Mouse (Mus musculus) liver, adult 2 months (tissue): ENCODE results near the gene Pdzk1ip1. TPM values are rescaled to one million over a fixed set of nuclear protein-coding genes. Genes with fewer than 3 reads are reported as not detected.

ENCODE experiments used
- DNase-seq: peaks from one replicate; pipeline ENCODE4 v3.0.0-alpha.2; 2011; ENCODE audit warnings: low read depth, low spot score; ENCODE audit errors: extremely low read depth
- H3K27ac ChIP-seq: fragments of 200-500 bp; replicated peaks from 2 replicates; pipeline ENCODE4 v1.5.1; 2012; ENCODE audit warnings: low read depth, mild to moderate bottlenecking, control low read depth, inconsistent platforms, low read length; ENCODE audit not compliant: insufficient read depth
- H3K27me3 ChIP-seq: fragments of 200-500 bp; 2 replicates; pipeline ENCODE4 v1.6.1; 2012; ENCODE audit warnings: mild to moderate bottlenecking, moderate library complexity, low read length, inconsistent platforms; ENCODE audit not compliant: control insufficient read depth, insufficient read depth
- H3K36me3 ChIP-seq: fragments of 200-500 bp; 2 replicates; pipeline ENCODE4 v1.6.1; 2012; ENCODE audit warnings: low read length, inconsistent platforms; ENCODE audit not compliant: control insufficient read depth, insufficient read depth
- H3K4me1 ChIP-seq: fragments of 200-500 bp; 2 replicates; pipeline ENCODE4 v1.6.1; 2011; ENCODE audit warnings: low read length; ENCODE audit not compliant: control insufficient read depth, insufficient read depth
- H3K4me3 ChIP-seq: fragments of 200-500 bp; 2 replicates; pipeline ENCODE4 v1.5.1; 2011; ENCODE audit warnings: low read depth, mild to moderate bottlenecking, control low read depth, low read length, moderate library complexity; ENCODE audit not compliant: insufficient read depth
- H3K79me2 ChIP-seq: fragments of 200-500 bp; 2 replicates; pipeline ENCODE4 v1.6.1; 2012; ENCODE audit warnings: inconsistent platforms, mild to moderate bottlenecking, low read length, moderate library complexity; ENCODE audit not compliant: control insufficient read depth, insufficient read depth
- H3K9ac ChIP-seq: fragments of 200-500 bp; 2 replicates; pipeline ENCODE4 v1.6.1; 2012; ENCODE audit warnings: low read depth, mild to moderate bottlenecking, control low read depth, inconsistent platforms, low read length
- CTCF ChIP-seq: fragments of 200-500 bp; IDR thresholded peaks from 2 replicates; pipeline ENCODE4 v1.5.1; 2011; ENCODE audit warnings: low read depth, low read length, control low read depth
- POLR2A ChIP-seq: fragments of 200-500 bp; IDR thresholded peaks from 2 replicates; pipeline ENCODE4 v1.6.1; 2011; ENCODE audit warnings: low read length, control low read depth; ENCODE audit not compliant: insufficient read depth; ENCODE audit errors: extremely low read depth
- WGBS: fragments of 180-500 bp; shearing (Covaris S2); methylation state at CpG from one replicate; pipeline ENCODE4 v1.1.7; 2018; 5-methylcytosine and 5-hydroxymethylcytosine counted together
- polyA plus RNA-seq: library from polyadenylated mRNA; depleted of rRNA; stranded (reverse); fragments of >200 nt; gene quantifications from 2 replicates; pipeline ENCODE4 v1.2.3, GENCODE M21; 2012
- total RNA-seq: library from RNA; depleted of rRNA; stranded (reverse); fragments of >200 nt; gene quantifications from 2 replicates; pipeline ENCODE4 v1.2.3, GENCODE M21; 2014

Gene Pdzk1ip1
- total and polyA plus RNA-seq, 2 experiments, result 7.7 to 14.4 TPM

DNA sequence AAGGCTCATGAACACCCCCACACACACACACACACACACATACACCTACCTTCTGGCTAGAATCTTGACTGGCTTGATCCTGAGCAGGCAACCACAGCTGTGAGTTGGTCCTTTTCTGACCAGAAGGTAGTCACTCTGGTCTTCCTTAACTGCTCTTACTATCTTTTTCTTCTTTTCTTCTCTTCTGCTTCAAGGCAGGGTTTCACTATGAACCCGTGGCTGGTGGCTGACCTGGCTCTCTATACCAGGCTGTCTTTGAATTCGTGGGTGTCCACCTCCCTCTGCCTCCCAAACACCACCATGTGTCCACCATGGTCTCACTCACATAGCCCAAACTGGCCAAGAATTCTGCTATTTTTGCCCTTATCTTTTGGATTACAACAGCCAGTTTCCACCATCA lies 33.5 kb upstream of the Pdzk1ip1 start:
- DNase-seq, result no peak
- H3K27ac ChIP-seq, result no peak overlapping the region
- H3K79me2 ChIP-seq, result no peaks in the 10 kb centered on the region
- no peak for TF ChIP-seq CTCF
- TF ChIP-seq POLR2A, result no peak
- no peak overlapping the region for H3K9ac ChIP-seq
- H3K4me3 ChIP-seq, result no peak overlapping the region
- 36% methylated on average over 2 of the region's 2 CpGs for WGBS
- peaks cover 32% of the 10 kb centered on the region for H3K27me3 ChIP-seq
- peaks cover 5% of the 10 kb centered on the region; the same call in 1 of the 2 replicates for H3K4me1 ChIP-seq
- no peaks in the 10 kb centered on the region for H3K36me3 ChIP-seq

DNA sequence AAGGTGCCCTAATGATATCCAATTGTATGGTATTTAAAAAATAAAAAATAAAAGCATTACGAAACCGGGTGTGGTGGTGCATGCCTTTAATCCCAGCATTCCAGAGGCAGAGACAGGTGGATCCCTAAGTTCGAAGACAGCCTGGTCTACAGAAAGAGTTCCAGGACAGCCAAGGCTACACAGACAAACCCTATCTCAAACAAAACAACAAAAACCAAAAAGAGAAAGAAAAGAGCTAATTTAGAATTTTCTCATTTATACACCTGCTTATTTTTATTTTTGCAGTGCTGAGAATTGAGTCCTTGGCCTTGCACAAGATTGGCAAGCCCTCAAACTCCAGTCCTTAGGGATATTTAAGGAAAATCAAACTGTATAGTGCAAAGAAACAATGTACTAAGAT lies 32.8 kb upstream of the Pdzk1ip1 start:
- no peak overlapping the region for H3K4me3 ChIP-seq
- H3K36me3 ChIP-seq, result no peaks in the 10 kb centered on the region
- no peak for TF ChIP-seq POLR2A
- TF ChIP-seq CTCF, result no peak
- DNase-seq, result no peak
- no peaks in the 10 kb centered on the region for H3K79me2 ChIP-seq
- H3K9ac ChIP-seq, result no peak overlapping the region
- H3K27me3 ChIP-seq, result peaks cover 36% of the 10 kb centered on the region
- H3K4me1 ChIP-seq, result peaks cover 5% of the 10 kb centered on the region; the same call in 1 of the 2 replicates
- H3K27ac ChIP-seq, result no peak overlapping the region
- 36% methylated on average over 3 of the region's 3 CpGs for WGBS

DNA sequence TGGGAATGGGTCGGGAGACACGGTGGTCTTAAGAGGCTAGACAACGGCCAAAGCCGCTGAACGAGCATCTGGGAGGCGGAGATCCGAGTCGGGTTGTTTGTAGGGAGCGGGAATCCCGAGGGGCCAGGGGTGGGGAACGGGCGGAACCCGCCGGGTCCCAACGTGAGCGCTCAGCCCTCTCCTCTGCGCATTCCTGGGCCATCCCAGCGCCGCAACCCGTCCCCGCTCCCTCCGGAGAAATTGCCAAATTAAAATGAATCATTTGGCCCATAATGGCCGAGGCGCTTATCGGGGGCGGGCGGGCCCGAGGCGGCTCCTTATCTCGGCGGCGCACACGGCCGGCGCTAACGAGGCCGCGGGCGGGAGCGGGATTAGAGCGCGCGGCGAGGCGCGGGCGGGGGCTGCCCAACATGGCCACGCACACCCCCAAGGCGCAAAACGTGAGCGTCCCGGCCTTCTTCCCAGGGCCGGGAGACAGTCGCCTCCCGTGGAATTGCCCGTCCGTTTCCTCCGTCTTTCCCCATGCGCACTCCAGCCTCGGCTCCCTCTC lies 32.1 kb upstream of the Pdzk1ip1 start, which contains the start of gene Tal1:
Tal1 (plus strand) TSS at position 56 of the 550 bp plus-strand sequence.
- 3% methylated on average over 60 of the region's 60 CpGs for WGBS
- TF ChIP-seq POLR2A (no peak), CTCF (no peak)
- Histone ChIP-seq H3K4me1 (peaks cover 5% of the 10 kb centered on the region; the same call in 1 of the 2 replicates), H3K27me3 (peaks cover 37% of the 10 kb centered on the region), H3K36me3 (no peaks in the 10 kb centered on the region), H3K4me3 (peak within 1 kb of the TSS; percentile 60), H3K9ac (peak within 1 kb of the TSS; percentile 43), H3K27ac (peak within 1 kb of the TSS; percentile 57), H3K79me2 (no peaks in the 10 kb centered on the region)
- DNase-seq, result no peak

DNA sequence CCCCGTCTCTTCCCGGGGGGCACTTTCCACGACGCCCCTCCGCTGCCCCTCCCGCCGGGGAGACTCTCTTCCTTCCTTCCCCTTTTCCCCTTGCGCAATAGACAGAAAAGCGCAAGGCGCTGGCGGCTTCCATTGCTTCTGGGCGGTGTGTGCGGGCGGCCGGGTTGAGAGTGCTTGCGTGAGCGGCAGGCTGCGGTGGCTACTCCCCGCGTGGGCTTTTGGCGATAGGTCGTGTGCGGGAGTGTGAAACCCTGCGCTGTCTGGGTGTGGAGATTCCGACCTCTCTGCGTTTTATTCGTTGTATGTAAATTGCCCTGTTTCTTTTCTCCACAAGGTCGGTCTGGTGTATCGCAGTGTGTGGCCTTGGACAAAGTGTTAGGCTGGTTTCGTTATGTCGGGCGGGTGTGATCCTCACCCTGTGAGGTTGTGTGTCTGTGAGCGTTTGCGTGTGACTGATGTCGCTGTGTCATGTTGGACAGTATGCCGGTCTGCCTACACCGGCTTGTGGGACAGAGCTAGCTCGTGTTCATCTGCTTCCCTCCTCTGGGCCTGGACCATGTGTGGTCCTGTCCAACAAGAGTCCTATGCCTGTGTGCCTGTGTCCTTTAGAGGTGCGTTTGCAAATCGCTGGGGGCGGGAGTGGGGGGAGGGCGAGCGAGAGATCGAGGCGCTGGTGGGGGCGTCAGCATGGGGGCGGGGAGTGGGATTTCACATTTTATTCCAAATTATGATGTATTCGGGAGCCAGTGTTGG lies 31.4 kb upstream of the Pdzk1ip1 start:
- DNase-seq, result peak; percentile 14
- Histone ChIP-seq H3K36me3 (no peaks in the 10 kb centered on the region), H3K9ac (peak overlapping the region; percentile 58), H3K4me1 (peaks cover 5% of the 10 kb centered on the region; the same call in 1 of the 2 replicates), H3K4me3 (peak overlapping the region; percentile 60), H3K79me2 (no peaks in the 10 kb centered on the region), H3K27ac (peak overlapping the region; percentile 57), H3K27me3 (peaks cover 37% of the 10 kb centered on the region)
- WGBS, result 1% methylated on average over 48 of the region's 48 CpGs
- TF ChIP-seq POLR2A (no peak), CTCF (no peak)

DNA sequence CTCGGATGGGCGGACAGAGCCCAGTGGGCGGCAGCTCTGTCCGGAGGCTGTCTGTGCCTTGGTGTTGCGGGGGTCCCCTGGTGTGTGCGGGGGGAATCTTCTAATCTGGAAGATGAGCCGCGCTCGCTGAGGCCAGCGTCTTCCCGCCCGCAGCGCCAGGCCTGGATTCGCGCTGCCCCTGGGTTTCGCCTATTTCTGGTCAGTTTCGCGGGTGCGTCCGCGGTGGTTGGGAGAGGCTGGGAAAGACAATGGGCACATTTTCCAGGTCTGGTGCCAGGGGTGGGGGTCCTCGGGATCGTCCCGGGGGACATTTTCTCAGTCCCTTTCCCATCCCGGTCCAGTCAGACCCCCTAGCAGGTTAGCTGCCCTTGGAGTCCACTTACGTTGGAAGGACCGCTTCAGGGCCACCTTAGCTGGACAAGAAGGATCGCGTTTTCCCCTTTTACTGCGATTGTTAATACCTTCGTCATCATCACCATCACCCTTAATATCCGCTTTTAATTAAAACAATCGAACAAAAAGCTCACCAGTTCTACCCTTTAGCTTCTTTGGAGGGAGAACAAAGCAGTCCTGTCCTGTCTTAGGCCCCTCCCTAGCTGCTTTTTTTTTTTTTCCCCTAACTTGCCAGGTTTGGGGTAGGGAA lies 30.7 kb upstream of the Pdzk1ip1 start:
- H3K79me2 ChIP-seq, result no peaks in the 10 kb centered on the region
- H3K27ac ChIP-seq, result peak overlapping the region; percentile 48; the same call in 1 of the 2 replicates
- peaks cover 4% of the 10 kb centered on the region; the same call in 1 of the 2 replicates for H3K4me1 ChIP-seq
- DNase-seq, result no peak
- 6% methylated on average over 33 of the region's 33 CpGs for WGBS
- H3K9ac ChIP-seq, result peak overlapping the region; percentile 58
- no peaks in the 10 kb centered on the region for H3K36me3 ChIP-seq
- H3K27me3 ChIP-seq, result peaks cover 41% of the 10 kb centered on the region
- TF ChIP-seq CTCF, result no peak
- peak overlapping the region; percentile 60 for H3K4me3 ChIP-seq
